Mouse (Mus musculus) liver, embryonic 14.5 days (tissue): Measurements from ENCODE around the gene Gtf2h4.

Experiments
- CTCF ChIP-seq: IDR thresholded peaks from 2 replicates; pipeline ENCODE4 v1.5.1; 2016; ENCODE audit warnings: antibody characterized with exemption, low read depth, control low read depth
- EP300 ChIP-seq: IDR thresholded peaks from 2 replicates; pipeline ENCODE4 v1.6.1; 2016; ENCODE audit warnings: antibody characterized with exemption, low read depth

DNA sequence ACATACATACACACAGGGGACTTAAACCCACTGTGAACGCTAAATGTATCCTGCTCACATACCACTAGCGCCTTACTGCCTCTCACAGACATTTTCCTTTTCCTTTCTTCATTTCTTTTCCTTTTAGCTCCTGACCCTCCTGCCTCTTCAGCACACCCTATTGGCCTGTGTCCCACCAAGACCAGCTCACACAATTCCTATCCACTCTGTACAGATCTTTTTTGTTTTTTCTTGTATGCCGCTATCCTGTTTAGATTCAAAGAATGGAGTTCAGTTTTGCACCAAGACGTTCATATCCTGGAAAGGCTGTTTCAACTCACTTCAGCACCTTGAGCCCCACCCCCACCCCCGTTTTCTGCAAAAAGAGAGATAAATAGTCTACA lies 25.0 kb upstream of the Gtf2h4 start:
- no peak for TF ChIP-seq CTCF
- no peak for TF ChIP-seq EP300
